Mouse (Mus musculus): ENCODE results near the gene Gng13.

GRCm38 (mm10) chr17:25668481-25669055, 48.4 kb upstream of the Gng13 start:
- TF ChIP-seq CTCF (IDR thresholded peaks at IDR 0.05; ENCODE audit: borderline replicate concordance, extremely low read depth, insufficient read depth, insufficient read length) (no peak), POLR2A (IDR thresholded peaks at IDR 0.05; ENCODE audit: borderline replicate concordance, extremely low read depth, insufficient read depth, insufficient read length, poor library complexity, severe bottlenecking) (no peak)

All from brain, embryonic 14.5 days (tissue).